Mouse (Mus musculus): ENCODE measurements around the gene Ephb1. TPM values are rescaled to one million over a fixed set of nuclear protein-coding genes. Genes with fewer than 3 reads are reported as not detected.

Gene Ephb1
- 0.51 TPM for polyA plus RNA-seq (2014; fragmentation: Illumina TruSeq; extraction: RNeasy Lipid Tissue Mini Kit (QIAGEN cat#74804); ENCODE audit: insufficient read depth, low read depth, low replicate concordance)

DNA sequence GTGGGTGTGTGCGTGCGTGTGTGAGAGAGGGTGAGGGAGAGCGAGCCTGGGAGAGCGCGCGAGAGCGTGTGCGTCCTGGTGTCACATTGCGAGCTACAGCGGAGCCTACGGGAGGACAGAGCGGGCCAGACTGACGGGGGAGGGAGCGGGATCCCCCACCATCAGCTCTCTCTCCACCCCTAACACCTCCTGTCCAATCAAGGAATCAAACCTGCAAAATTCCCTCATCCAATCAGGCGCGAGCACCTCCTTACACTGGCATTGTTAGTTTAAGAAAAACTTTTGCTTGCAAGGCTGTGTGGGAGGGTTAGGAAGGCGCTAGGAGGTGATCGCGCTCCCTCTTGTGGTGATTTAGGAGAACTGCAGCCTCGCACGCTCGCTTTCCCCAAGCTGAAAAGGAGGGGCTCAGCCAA is at the start of gene Ephb1:
Gene Ephb1, minus strand, starts transcription at position 133 of the 413 bp plus-strand sequence.

Other genes starting within 250 kb of the Ephb1 start
- 0.39 TPM for gene Ky, start 151.1 kb upstream of the Ephb1 start, polyA plus RNA-seq (2014; fragmentation: Illumina TruSeq; extraction: RNeasy Lipid Tissue Mini Kit (QIAGEN cat#74804); ENCODE audit: insufficient read depth, low read depth, low replicate concordance)

Data from lung, adult 10 weeks (tissue).